Mouse (Mus musculus): ENCODE data around the gene Tnfsf15. TPM values are rescaled to one million over a fixed set of nuclear protein-coding genes. Genes with fewer than 3 reads are reported as not detected.

Tnfsf15 gene
- polyA plus RNA-seq, 2 experiments = 0.02 to 0.08 TPM

DNA sequence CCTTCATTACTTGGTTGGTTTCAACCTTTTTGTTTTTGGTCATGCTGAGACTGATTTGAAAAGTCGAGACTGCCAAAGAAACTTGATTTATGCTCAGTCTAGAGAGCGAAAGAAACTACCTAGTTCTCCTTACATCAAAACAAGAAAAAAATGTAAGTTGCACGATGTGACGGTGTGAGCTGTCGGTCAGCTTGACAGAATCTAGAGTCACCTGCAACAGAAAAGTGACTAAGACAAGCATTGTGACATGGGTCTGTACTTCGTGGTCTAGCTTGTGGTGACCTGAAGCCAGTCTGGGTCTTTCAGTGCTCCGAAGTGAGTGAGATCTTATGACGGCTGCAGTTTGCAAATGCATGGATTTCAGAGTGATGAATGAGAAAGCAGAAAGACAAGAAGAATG lies 32.3 kb upstream of the Tnfsf15 start:
- Histone ChIP-seq H3K4me3 (ENCODE audit: insufficient read depth in 1 of 2, low read depth in 2 of 2, low read length in 2 of 2) (no peak overlapping the region), H3K36me3 (replicated peaks; ENCODE audit: control insufficient read depth, insufficient read depth, low read depth) (no peaks in the 10 kb centered on the region), H3K9ac (replicated peaks) (no peak overlapping the region), H3K4me2 (ENCODE audit: low read depth) (no peak overlapping the region), H3K9me3 (ENCODE audit: control insufficient read depth, low read length) (no peaks in the 10 kb centered on the region), H3K27ac (no peak overlapping the region), H3K4me1 (replicated peaks; ENCODE audit: control insufficient read depth in 2 of 2, insufficient read depth in 2 of 2, low read length in 1 of 2) (no peaks in the 10 kb centered on the region), H3K27me3 (ENCODE audit: control insufficient read depth, insufficient read depth, low read length) (no peaks in the 10 kb centered on the region)
- ATAC-seq (ENCODE audit: insufficient read depth) = no peak
- WGBS (ENCODE audit: insufficient replicate concordance) = 63% methylated on average over 8 of the region's 8 CpGs
- no peak for TF ChIP-seq CTCF (IDR thresholded peaks at IDR 0.05; ENCODE audit: low read depth)
- no peak for TF ChIP-seq EP300 (IDR thresholded peaks at IDR 0.05; ENCODE audit: low read depth)
- no peak for DNase-seq (ENCODE audit: low read depth in 3 of 3, low spot score in 3 of 3)

GRCm38 (mm10) chr4:63773306-63774090 lies 28.6 kb upstream of the Tnfsf15 start:
- Histone ChIP-seq H3K4me1 (replicated peaks; ENCODE audit: control insufficient read depth in 2 of 2, insufficient read depth in 2 of 2, low read length in 1 of 2) (no peaks in the 10 kb centered on the region), H3K27me3 (ENCODE audit: control insufficient read depth, insufficient read depth, low read length) (no peaks in the 10 kb centered on the region), H3K4me2 (ENCODE audit: low read depth) (no peak overlapping the region), H3K9me3 (ENCODE audit: control insufficient read depth, low read length) (no peaks in the 10 kb centered on the region), H3K4me3 (ENCODE audit: insufficient read depth in 1 of 2, low read depth in 2 of 2, low read length in 2 of 2) (no peak overlapping the region), H3K36me3 (replicated peaks; ENCODE audit: control insufficient read depth, insufficient read depth, low read depth) (no peaks in the 10 kb centered on the region), H3K27ac (no peak overlapping the region), H3K9ac (replicated peaks) (no peak overlapping the region)
- DNase-seq (ENCODE audit: low read depth in 3 of 3, low spot score in 3 of 3) (no peak), ATAC-seq (ENCODE audit: insufficient read depth) (no peak)
- TF ChIP-seq CTCF (IDR thresholded peaks at IDR 0.05; ENCODE audit: low read depth) (no peak), EP300 (IDR thresholded peaks at IDR 0.05; ENCODE audit: low read depth) (no peak)
- 34% methylated on average over 8 of the region's 8 CpGs for WGBS (ENCODE audit: insufficient replicate concordance)

- Histone ChIP-seq H3K4me1 (replicated peaks; ENCODE audit: control insufficient read depth in 2 of 2, insufficient read depth in 2 of 2, low read length in 1 of 2) (no peaks in the 10 kb centered on the region), H3K36me3 (replicated peaks; ENCODE audit: control insufficient read depth, insufficient read depth, low read depth) (no peaks in the 10 kb centered on the region), H3K9ac (replicated peaks) (no peak overlapping the region), H3K4me2 (ENCODE audit: low read depth) (no peak overlapping the region), H3K4me3 (ENCODE audit: insufficient read depth in 1 of 2, low read depth in 2 of 2, low read length in 2 of 2) (no peak overlapping the region), H3K9me3 (ENCODE audit: control insufficient read depth, low read length) (no peaks in the 10 kb centered on the region), H3K27ac (no peak overlapping the region), H3K27me3 (ENCODE audit: control insufficient read depth, insufficient read depth, low read length) (no peaks in the 10 kb centered on the region)
- DNase-seq (ENCODE audit: low read depth in 3 of 3, low spot score in 3 of 3) = no peak
- WGBS (ENCODE audit: insufficient replicate concordance) = 45% methylated on average over 2 of the region's 2 CpGs
- no peak for TF ChIP-seq CTCF (IDR thresholded peaks at IDR 0.05; ENCODE audit: low read depth)
- no peak for TF ChIP-seq EP300 (IDR thresholded peaks at IDR 0.05; ENCODE audit: low read depth)
- no peak for ATAC-seq (ENCODE audit: insufficient read depth)
Measured at GRCm38 (mm10) chr4:63772514-63772913, 27.6 kb upstream of the Tnfsf15 start.

- H3K4me3 ChIP-seq (ENCODE audit: insufficient read depth in 1 of 2, low read depth in 2 of 2, low read length in 2 of 2) = no peak overlapping the region
- no peak overlapping the region for H3K27ac ChIP-seq
- H3K4me2 ChIP-seq (ENCODE audit: low read depth) = no peak overlapping the region
- ATAC-seq (ENCODE audit: insufficient read depth) = no peak
- no peaks in the 10 kb centered on the region for H3K36me3 ChIP-seq (replicated peaks; ENCODE audit: control insufficient read depth, insufficient read depth, low read depth)
- DNase-seq (ENCODE audit: low read depth in 3 of 3, low spot score in 3 of 3) = no peak
- WGBS (ENCODE audit: insufficient replicate concordance) = 48% methylated on average over 4 of the region's 4 CpGs
- TF ChIP-seq EP300 (IDR thresholded peaks at IDR 0.05; ENCODE audit: low read depth) (no peak), CTCF (IDR thresholded peaks at IDR 0.05; ENCODE audit: low read depth) (no peak)
- no peaks in the 10 kb centered on the region for H3K27me3 ChIP-seq (ENCODE audit: control insufficient read depth, insufficient read depth, low read length)
- no peaks in the 10 kb centered on the region for H3K9me3 ChIP-seq (ENCODE audit: control insufficient read depth, low read length)
- H3K4me1 ChIP-seq (replicated peaks; ENCODE audit: control insufficient read depth in 2 of 2, insufficient read depth in 2 of 2, low read length in 1 of 2) = no peaks in the 10 kb centered on the region
- no peak overlapping the region for H3K9ac ChIP-seq (replicated peaks)
Measured at GRCm38 (mm10) chr4:63771291-63771690, 26.4 kb upstream of the Tnfsf15 start.

DNA sequence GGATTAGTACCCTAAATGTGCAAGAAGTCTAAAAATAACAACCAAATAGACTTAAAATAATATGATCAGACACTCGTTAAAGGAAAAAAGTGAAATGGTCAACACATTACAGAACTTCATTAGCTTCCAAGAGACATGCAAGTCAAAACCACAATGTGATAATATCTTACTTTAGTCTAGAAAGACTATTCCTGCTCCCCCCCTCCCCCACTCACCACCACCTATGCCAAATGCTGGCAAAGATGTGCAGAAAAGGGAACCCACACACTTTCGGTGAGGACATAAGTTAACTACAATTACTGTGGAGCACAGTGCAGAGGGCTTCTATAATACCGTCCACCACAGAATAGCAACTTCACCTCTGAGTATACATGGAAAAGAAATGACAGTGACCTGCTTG lies 24.2 kb upstream of the Tnfsf15 start:
- no peaks in the 10 kb centered on the region for H3K4me1 ChIP-seq (replicated peaks; ENCODE audit: control insufficient read depth in 2 of 2, insufficient read depth in 2 of 2, low read length in 1 of 2)
- TF ChIP-seq EP300 (IDR thresholded peaks at IDR 0.05; ENCODE audit: low read depth) (no peak), CTCF (IDR thresholded peaks at IDR 0.05; ENCODE audit: low read depth) (no peak)
- DNase-seq (ENCODE audit: low read depth in 3 of 3, low spot score in 3 of 3) (no peak), ATAC-seq (ENCODE audit: insufficient read depth) (no peak)
- H3K4me3 ChIP-seq (ENCODE audit: insufficient read depth in 1 of 2, low read depth in 2 of 2, low read length in 2 of 2) = no peak overlapping the region
- no peak overlapping the region for H3K9ac ChIP-seq (replicated peaks)
- WGBS (ENCODE audit: insufficient replicate concordance) = 25% methylated on average over 3 of the region's 3 CpGs
- H3K27me3 ChIP-seq (ENCODE audit: control insufficient read depth, insufficient read depth, low read length) = no peaks in the 10 kb centered on the region
- H3K9me3 ChIP-seq (ENCODE audit: control insufficient read depth, low read length) = no peaks in the 10 kb centered on the region
- H3K36me3 ChIP-seq (replicated peaks; ENCODE audit: control insufficient read depth, insufficient read depth, low read depth) = no peaks in the 10 kb centered on the region
- H3K4me2 ChIP-seq (ENCODE audit: low read depth) = no peak overlapping the region
- H3K27ac ChIP-seq = no peak overlapping the region
